Mouse (Mus musculus) intestine, embryonic 16.5 days (tissue): ENCODE results near the gene Trit1. TPM values are rescaled to one million over a fixed set of nuclear protein-coding genes. Genes with fewer than 3 reads are reported as not detected.
"Not testable (repeated sequence)": the region's sequence is repeated elsewhere in the genome, so short reads cannot be mapped to it uniquely, and the experiment has no call there.

Experiments
- ATAC-seq: fragments of 200-750 bp; cut with Nextera tagmentation; 2 replicates; pipeline ENCODE4 v1.8.0; 2017; ENCODE audit warnings: moderate TSS enrichment, moderate library complexity
- H3K27ac ChIP-seq: fragments of 300-500 bp; sonication (generic); 2 replicates; pipeline ENCODE4 v1.5.1; 2014; ENCODE audit warnings: mild to moderate bottlenecking, low read length
- H3K27me3 ChIP-seq: fragments of 300-500 bp; sonication (generic); replicated peaks from 2 replicates; pipeline ENCODE4 v1.6.1; 2014; ENCODE audit warnings: low read length, control low read depth, mixed read lengths; ENCODE audit not compliant: control insufficient read depth, insufficient read depth
- H3K36me3 ChIP-seq: fragments of 300-500 bp; sonication (generic); 2 replicates; pipeline ENCODE4 v1.6.1; 2014; ENCODE audit warnings: low read length, control low read depth; ENCODE audit not compliant: control insufficient read depth, insufficient read depth
- H3K4me1 ChIP-seq: fragments of 300-500 bp; sonication (generic); 2 replicates; pipeline ENCODE4 v1.6.1; 2014; ENCODE audit warnings: low read length, control low read depth, mixed read lengths; ENCODE audit not compliant: control insufficient read depth, insufficient read depth
- H3K4me2 ChIP-seq: fragments of 300-500 bp; sonication (generic); 2 replicates; pipeline ENCODE4 v1.6.1; 2014; ENCODE audit warnings: low read depth, low read length, control low read depth
- H3K4me3 ChIP-seq: fragments of 300-500 bp; sonication (generic); 2 replicates; pipeline ENCODE4 v1.5.1; 2014; ENCODE audit warnings: mild to moderate bottlenecking, low read length
- H3K9ac ChIP-seq: fragments of 300-500 bp; sonication (generic); 2 replicates; pipeline ENCODE4 v1.6.1; 2014; ENCODE audit warnings: low read depth, low read length
- H3K9me3 ChIP-seq: fragments of 300-500 bp; sonication (generic); 2 replicates; pipeline ENCODE4 v1.6.1; 2016; ENCODE audit warnings: low read length, control low read depth; ENCODE audit not compliant: control insufficient read depth
- WGBS: fragments of 180-500 bp; shearing (Covaris S2); extraction: QIAGEN DNeasy Blood & Tissue Kit; methylation state at CpG from one replicate; pipeline ENCODE4 v1.1.7; 2014; 5-methylcytosine and 5-hydroxymethylcytosine counted together
- polyA plus RNA-seq: library from polyadenylated mRNA; unstranded; fragments of >200 nt; fragmentation: Nextera tagmentation; extraction: Ambion mirVana; gene quantifications from 2 replicates; pipeline ENCODE4 v1.2.1, GENCODE M21; 2015

Trit1 gene
- polyA plus RNA-seq, 1 experiment from 2014 or later = 16.0 TPM

- Histone ChIP-seq H3K27me3 (peaks cover 9% of the 10 kb centered on the region), H3K9ac (no peak overlapping the region), H3K27ac (peak overlapping the region; percentile 44; the same call in 1 of the 2 replicates), H3K36me3 (no peaks in the 10 kb centered on the region), H3K4me1 (peaks cover 11% of the 10 kb centered on the region; the same call in 1 of the 2 replicates), H3K9me3 (no peaks in the 10 kb centered on the region), H3K4me2 (no peak overlapping the region), H3K4me3 (no peak overlapping the region)
- WGBS = 73% methylated on average over 2 of the region's 2 CpGs
- peak; percentile 47 for ATAC-seq
These were observed 35.7 kb upstream of the Trit1 start for GRCm38 (mm10) chr4:122980684-122981083.

DNA sequence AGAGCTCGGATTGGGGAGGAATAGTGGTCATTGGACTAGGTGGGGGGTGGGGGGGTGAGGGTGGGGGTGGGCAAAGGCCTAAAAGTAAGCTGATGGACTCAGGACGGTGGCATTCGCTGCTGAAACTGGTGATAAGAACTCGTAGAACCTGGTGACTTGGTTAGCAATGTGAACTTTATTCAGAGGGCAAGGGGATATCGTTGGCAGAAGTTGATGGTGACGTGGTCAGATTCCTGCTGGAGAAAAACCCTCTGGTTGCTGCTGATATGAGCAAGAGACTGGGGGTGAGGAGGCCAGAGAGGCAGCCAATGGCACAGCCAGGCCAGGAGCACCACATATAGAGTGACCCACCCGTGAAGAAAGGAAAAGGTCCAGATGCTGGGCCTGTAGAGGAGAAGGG lies 35.2 kb upstream of the Trit1 start:
- H3K27ac ChIP-seq = peak overlapping the region; percentile 5; the same call in 1 of the 2 replicates
- no peak overlapping the region for H3K9ac ChIP-seq
- H3K4me3 ChIP-seq = no peak overlapping the region
- no peak overlapping the region for H3K4me2 ChIP-seq
- no peaks in the 10 kb centered on the region for H3K9me3 ChIP-seq
- 71% methylated on average over 7 of the region's 7 CpGs for WGBS
- H3K27me3 ChIP-seq = peaks cover 9% of the 10 kb centered on the region
- ATAC-seq = peak; percentile 47
- H3K36me3 ChIP-seq = no peaks in the 10 kb centered on the region
- H3K4me1 ChIP-seq = peaks cover 11% of the 10 kb centered on the region; the same call in 1 of the 2 replicates

- no peak overlapping the region for H3K4me3 ChIP-seq
- H3K27me3 ChIP-seq = peaks cover 9% of the 10 kb centered on the region
- WGBS = 36% methylated on average over 3 of the region's 3 CpGs
- no peaks in the 10 kb centered on the region for H3K9me3 ChIP-seq
- H3K36me3 ChIP-seq = no peaks in the 10 kb centered on the region
- H3K9ac ChIP-seq = no peak overlapping the region
- ATAC-seq = peak; percentile 62
- peak overlapping the region; percentile 5 for H3K27ac ChIP-seq
- H3K4me1 ChIP-seq = peaks cover 11% of the 10 kb centered on the region; the same call in 1 of the 2 replicates
- no peak overlapping the region for H3K4me2 ChIP-seq
These were observed 34.5 kb upstream of the Trit1 start for GRCm38 (mm10) chr4:122981930-122982329.

DNA sequence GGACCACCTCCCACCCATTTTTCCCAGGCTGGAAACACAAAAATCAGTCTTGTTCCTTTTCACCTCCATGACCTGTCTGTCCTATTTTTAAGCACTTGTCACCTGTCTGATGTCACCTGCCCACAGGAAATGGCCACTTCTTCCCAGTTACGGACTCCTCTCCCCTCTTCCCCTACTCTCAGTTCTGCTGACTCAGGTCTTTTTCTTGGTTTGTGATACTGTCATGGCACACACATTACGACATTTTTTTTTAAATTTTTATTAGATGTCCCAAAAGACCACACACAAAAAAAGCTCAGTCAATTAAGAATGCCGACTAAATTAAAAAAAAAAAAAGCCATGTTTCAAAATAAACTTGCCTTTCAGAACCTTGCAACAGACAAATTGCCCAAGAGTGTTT lies 33.9 kb upstream of the Trit1 start:
- Histone ChIP-seq H3K27me3 (peaks cover 9% of the 10 kb centered on the region), H3K4me1 (peaks cover 11% of the 10 kb centered on the region; the same call in 1 of the 2 replicates), H3K4me2 (no peak overlapping the region), H3K9me3 (no peaks in the 10 kb centered on the region), H3K4me3 (no peak overlapping the region), H3K27ac (no peak overlapping the region), H3K36me3 (no peaks in the 10 kb centered on the region), H3K9ac (no peak overlapping the region)
- WGBS = 77% methylated on average over 3 of the region's 3 CpGs
- ATAC-seq = no peak

DNA sequence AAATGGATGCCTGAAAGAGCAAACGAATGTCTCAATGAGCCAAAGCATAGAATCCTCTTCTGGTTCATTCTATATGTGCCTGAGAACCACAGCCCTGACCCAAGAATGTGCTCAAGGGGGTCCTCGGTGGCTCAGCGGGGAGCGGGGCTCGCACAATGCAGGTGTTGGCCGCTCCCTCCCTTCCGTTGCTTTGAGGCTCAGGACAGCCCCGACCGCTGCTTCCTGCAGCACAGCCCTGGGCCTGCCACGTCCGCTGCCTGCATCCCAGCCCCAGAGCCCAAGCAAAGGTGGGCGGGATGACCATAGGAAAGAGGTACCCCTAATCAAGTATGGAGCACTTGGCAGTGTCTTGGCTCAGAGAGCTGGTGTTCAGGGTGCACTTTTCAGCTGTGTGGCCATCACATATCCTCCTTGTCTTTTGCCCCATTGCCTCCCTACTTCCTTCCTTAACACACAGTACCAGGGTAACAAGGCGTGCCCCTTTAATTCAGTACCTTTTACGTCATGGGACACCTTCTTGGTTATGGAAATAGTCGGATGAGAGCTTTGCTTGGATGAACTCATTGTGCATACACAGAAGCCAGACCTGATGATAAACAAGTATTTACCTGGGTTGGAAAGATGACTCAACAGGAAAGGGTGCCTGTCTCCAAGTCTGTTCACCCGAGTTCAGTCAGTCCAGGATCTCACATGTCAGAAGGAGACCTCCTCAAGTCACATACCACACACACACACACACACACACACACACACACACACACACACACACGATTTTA lies 32.7 kb upstream of the Trit1 start:
- Histone ChIP-seq H3K27me3 (peaks cover 9% of the 10 kb centered on the region), H3K9me3 (no peaks in the 10 kb centered on the region), H3K36me3 (no peaks in the 10 kb centered on the region), H3K4me2 (no peak overlapping the region), H3K27ac (no peak overlapping the region), H3K9ac (0 out of 2 replicates have a peak overlapping the region, but pooled peaks have one; percentile 30), H3K4me1 (peaks cover 11% of the 10 kb centered on the region; the same call in 1 of the 2 replicates), H3K4me3 (no peak overlapping the region)
- ATAC-seq = no peak
- WGBS = 27% methylated on average over 17 of the region's 17 CpGs

- Histone ChIP-seq H3K27me3 (peaks cover 9% of the 10 kb centered on the region), H3K4me2 (no peak overlapping the region), H3K27ac (no peak overlapping the region), H3K36me3 (no peaks in the 10 kb centered on the region), H3K9ac (no peak overlapping the region), H3K4me1 (peaks cover 11% of the 10 kb centered on the region; the same call in 1 of the 2 replicates), H3K4me3 (no peak overlapping the region), H3K9me3 (no peaks in the 10 kb centered on the region)
- 31% methylated on average over 8 of the region's 8 CpGs for WGBS
- peak; percentile 71 for ATAC-seq
These were observed 31.3 kb upstream of the Trit1 start for GRCm38 (mm10) chr4:122985110-122985509.

GRCm38 (mm10) chr4:122987421-122987820 lies 29.0 kb upstream of the Trit1 start:
- Histone ChIP-seq H3K9me3 (no peaks in the 10 kb centered on the region), H3K4me1 (0 out of 2 replicates have a peak, but pooled peaks cover 3% of the 10 kb centered on the region), H3K27ac (no peak overlapping the region), H3K9ac (no peak overlapping the region), H3K4me2 (no peak overlapping the region), H3K27me3 (peaks cover 9% of the 10 kb centered on the region), H3K36me3 (no peaks in the 10 kb centered on the region), H3K4me3 (no peak overlapping the region)
- WGBS = 68% methylated on average over 4 of the region's 4 CpGs
- ATAC-seq = no peak

- ATAC-seq, H3K9me3 ChIP-seq, H3K4me3 ChIP-seq, H3K36me3 ChIP-seq, H3K4me2 ChIP-seq, H3K9ac ChIP-seq, H3K4me1 ChIP-seq, H3K27me3 ChIP-seq, H3K27ac ChIP-seq: not testable (repeated sequence)
- 51% methylated on average over 3 of the region's 3 CpGs for WGBS
These were observed 28.4 kb upstream of the Trit1 start for GRCm38 (mm10) chr4:122988004-122988403.

DNA sequence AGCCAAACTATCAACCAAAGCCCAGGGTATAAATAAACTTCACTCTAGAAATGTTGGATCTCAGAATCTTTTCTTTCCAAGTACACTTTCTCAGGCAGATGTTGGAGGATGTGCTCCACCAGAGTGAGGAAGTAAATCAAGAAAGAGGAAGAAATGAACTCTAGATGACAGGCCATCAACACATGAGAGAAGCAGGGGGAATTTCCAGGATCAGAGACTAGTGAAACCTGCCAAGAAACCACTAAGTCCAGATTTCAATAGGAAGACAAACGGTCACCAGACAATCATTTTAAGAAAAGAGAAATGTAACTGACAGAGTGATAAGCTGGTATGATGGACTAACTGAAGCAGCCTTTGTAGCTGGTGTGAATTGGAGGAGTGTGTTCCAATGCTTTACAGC lies 25.2 kb upstream of the Trit1 start:
- H3K4me2 ChIP-seq = no peak overlapping the region
- no peak overlapping the region for H3K4me3 ChIP-seq
- H3K27me3 ChIP-seq = no peaks in the 10 kb centered on the region
- H3K9me3 ChIP-seq = no peaks in the 10 kb centered on the region
- no peak overlapping the region for H3K27ac ChIP-seq
- H3K4me1 ChIP-seq = peaks cover 5% of the 10 kb centered on the region; the same call in 1 of the 2 replicates
- H3K9ac ChIP-seq = no peak overlapping the region
- no peak for ATAC-seq
- WGBS = 63% methylated on average over 1 of the region's 1 CpGs
- H3K36me3 ChIP-seq = no peaks in the 10 kb centered on the region
